Mouse (Mus musculus): Measurements from ENCODE around the gene Tbca. TPM values are rescaled to one million over a fixed set of nuclear protein-coding genes. Genes with fewer than 3 reads are reported as not detected.
A peak's percentile ranks its signal among the peaks of the same experiment; 100 is the strongest.

Gene Tbca
- total RNA-seq, 2 experiments from 2014 or later = 125 to 127 TPM

DNA sequence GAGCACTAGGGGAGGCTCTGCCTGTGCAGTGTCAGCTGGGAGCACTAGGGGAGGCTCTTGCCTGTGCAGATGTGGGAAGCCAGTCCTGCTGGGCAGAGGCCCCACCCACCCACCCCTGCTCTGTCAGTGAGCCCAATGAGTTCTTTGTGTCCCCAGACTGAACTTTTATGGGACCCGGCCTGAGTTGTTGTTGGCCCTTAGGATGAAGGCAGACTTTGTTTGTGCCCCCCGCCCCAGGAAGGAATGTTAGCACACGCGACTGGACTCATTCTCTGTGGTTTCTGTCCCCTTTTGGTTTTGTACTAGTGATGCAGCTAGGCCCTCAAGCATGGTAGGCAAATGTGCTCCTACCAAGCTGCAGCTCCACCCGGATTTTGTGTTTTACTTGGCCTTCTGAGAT lies 54.5 kb downstream of the Tbca start:
- DNase-seq = no peak
- intact Hi-C loops (cut with DNase I) = no loop called here

DNA sequence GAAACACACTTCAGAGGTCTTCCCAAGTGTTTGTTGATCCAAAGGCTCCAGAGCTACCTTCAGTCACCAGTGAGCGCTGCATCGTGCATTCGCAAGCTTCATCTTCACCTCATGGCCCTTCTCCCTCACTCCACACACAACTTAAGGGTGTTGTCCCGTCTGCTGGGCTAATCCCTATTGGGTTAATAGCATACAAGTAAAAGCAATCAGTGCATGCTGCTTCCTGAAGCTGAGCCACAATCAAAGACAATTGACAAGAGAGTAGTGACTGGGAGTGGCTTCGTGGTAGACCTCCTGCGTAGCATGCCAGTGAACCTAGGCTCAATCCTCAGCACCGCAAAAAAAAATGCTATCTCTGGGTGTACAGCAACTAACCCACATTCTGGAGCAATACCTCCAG lies 59.2 kb downstream of the Tbca start:
- DNase-seq = no peak
- intact Hi-C loops (cut with DNase I) = no loop called here

DNA sequence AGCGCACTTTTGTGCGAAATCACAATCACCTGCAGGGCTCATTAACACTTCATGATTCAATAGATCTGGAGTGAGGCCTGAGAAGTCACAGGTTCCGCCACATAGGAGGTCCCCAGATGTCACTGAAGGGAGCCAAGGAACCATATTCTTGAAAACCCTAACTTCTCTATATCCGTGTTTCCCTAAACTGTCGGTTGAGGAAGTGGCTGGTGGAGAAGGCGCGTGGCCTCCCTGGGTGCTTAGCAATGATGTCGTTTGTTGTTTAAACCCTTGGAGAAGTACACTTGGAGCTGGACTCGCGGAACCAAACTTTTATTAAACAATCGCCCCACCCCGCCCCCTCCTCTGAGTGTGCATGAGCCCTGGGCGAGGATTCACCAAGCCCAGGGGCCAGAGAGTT lies 60.6 kb downstream of the Tbca start:
- intact Hi-C loops (cut with DNase I) = no loop called here
- DNase-seq = no peak

DNA sequence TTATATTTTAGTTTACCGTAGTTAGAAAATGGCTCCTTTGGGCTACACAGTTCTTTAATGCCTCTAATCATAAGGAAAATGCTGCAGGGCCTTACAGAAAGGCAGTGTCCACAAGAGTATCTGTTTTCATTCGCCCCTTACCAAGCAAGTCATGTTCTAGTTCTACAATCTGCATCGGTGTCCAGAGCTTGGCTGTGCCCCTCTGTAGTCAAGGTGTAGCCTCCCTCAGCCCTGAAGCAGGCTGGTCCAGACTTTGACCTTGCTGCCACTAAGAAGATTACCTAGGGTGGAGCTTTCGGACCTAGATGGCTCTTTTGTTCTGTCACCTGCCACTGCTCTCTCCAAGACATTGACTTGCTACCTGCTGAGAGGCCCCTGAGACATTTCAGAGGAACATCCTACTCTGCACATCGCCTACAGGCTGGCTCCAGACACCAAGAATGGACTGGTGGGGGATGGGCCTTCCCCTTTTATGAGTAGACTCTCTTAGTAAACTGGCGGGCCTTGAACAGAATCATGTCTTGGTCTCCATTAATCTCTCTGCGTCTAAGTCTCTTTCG lies 69.4 kb downstream of the Tbca start:
- no peak for DNase-seq
- intact Hi-C loops (cut with DNase I) = no loop called here

DNA sequence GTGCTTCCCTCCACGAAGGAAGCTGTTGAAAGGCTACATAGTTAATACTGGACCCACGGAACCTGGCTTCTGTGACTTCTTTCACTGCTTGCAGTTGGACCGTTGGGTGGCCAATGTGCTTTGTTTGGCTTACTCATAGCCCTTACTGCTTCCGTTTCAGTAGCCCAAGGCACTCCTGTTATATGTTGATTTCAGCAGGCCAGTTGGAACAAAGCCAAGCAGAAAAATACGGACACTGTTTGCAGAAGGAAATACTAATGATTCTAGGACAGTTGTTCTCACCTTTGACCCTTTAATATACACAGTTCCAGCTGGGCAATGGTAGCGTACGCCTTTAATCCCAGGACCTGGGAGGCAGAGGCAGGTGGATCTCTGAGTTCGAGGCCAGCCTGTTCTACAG lies 70.5 kb downstream of the Tbca start:
- intact Hi-C loops (cut with DNase I) = no loop called here
- DNase-seq = no peak

DNA sequence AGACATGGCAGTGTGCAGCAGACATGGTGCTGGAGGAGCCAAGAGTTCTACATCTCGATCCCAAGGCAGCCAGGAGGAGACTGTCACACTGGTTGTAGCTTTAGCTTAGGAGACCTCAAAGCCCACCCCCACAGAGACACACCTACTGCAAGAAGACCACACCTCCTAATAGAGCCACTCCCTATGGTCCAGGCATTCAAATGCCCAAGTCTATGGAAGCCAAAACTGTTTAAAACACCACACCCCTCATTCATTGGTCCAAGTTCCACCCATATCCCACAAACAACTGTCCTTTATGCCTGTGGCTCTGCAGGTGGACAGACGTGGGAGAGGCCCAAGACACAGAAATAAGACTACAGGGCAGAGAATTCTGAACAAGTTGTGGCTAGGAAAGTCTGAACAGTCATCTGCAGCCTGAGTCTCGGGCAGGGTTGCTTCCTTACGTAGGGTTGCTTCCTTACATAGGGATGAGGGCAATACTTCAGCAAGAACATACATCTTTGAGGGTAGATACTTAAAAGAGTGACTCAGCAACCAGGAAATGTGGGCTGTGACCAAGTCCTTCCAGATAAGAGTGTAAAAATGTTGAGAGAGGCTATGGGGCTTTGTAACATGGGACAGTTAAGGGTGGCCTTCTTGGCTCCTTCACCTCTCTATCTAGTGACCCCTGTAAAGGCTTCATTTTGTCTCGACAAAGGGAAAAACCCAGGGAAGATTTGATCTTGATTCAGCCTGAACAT lies 74.0 kb downstream of the Tbca start:
- DNase-seq = no peak
- intact Hi-C loops (cut with DNase I) = loop anchor here (10.0 kb wide), 1 partner anchor 478 kb away; no protein-coding TSS in a partner anchor

DNA sequence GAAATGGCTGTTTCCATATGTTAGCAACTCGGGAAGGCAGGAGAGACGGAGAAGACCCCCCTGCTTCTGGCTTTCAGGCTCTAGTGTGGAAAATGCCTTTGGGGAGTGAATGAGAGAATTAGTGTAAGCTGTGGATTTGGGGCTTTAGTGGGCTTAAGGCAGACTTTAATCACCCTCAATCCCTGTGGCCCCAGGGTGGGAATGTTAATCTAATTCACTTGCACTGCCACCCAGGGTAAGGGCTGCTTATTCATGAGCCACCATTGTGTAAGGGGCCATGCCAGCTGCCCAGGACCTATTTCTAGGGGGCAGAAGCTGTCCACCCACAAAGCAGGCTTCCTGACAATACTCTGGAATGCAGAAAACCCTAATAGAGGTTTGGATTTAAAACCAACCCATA lies 78.2 kb downstream of the Tbca start:
- DNase-seq = no peak
- intact Hi-C loops (cut with DNase I) = loop anchor here (5.0 to 10.0 kb wide), 2 partner anchors 305 to 482 kb away; no protein-coding TSS in a partner anchor

DNA sequence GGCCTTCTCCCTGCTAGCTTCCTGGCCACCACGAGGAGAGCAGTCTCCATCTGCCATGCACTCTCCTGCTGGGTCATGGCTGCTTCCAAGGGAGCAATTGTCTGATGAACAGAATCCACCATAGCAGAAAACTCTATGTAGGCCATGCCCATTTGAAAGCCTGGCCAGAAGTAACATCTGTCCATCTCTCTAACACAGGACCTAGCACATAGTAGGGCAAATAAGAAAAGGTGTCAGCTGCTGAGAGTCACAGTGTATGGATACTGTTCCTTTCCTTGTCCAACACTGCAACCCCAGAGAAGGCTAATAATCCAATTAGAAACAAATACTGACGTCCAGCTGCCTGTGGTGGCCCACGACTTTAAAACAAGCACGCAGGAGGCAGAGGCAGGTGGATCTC lies 79.1 kb downstream of the Tbca start:
- intact Hi-C loops (cut with DNase I) = loop anchor here (5.0 to 10.0 kb wide), 2 partner anchors 305 to 483 kb away; no protein-coding TSS in a partner anchor
- DNase-seq = no peak

DNA sequence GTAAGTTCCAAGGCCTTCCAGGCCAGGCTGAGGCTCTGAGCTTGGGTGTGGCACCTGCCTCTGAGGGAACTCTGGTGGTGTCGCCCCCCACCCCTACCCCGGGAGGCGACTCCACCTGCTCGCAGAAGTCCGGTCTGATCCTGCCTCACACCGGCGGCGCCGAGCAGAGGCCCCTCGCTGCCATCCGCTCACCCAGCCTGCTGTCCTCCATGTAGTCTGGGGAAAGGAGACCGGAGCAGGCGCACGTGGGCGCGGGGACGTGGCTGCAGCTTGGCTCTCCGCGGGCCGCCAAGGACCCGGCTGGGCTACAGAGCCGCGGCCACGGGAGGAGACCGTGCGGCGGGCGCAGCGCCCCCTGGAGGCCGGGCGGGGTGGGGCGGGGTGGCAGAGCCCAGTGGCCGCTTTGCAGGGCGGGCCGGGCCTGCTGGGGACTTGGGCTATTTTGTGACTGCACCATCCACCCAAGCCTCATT lies 79.8 kb downstream of the Tbca start:
- DNase-seq = peak; percentile 34 to 50
- intact Hi-C loops (cut with DNase I) = loop anchor here (5.0 to 10.0 kb wide), 2 partner anchors 306 to 484 kb away; no protein-coding TSS in a partner anchor

DNA sequence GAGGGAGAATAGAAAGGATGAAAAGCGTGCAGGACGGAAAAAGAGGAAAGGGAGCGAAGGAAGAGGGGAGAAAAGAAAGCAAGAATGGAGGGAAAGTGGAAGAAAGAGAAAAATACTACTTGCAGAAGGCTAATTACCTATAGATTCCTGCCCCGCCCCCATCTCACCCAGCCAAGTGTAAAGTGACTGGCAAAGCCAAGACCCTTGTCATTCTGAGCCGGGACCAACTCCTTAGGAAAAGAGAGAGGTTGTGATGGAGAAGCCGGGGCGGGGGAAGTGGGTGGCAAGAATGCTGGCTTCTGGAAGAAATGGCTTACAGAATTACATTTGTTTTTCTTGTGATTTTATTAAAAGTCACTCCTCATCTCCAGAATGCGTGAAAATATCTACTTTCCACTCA lies 80.8 kb downstream of the Tbca start:
- DNase-seq = no peak
- intact Hi-C loops (cut with DNase I) = loop anchor here (5.0 to 10.0 kb wide), 2 partner anchors 307 to 485 kb away; no protein-coding TSS in a partner anchor

DNA sequence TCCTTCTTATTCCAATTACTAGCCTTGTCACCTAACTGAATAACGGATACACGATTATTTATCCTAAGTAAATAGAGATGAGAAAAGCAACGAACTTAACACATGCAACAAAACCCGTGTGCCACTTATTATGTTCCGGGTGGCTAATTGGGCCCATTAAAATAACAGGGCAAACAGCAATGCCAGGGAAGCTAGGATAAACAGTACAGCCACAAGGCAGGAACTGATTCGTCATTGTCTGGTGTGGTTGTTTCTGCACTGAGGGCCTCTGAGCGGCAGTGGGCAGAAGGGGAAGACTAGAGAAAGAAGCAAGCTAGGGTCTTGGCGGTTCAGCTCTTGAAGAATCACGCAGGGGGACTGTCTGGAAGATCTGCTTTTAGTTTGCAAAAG lies 81.4 kb downstream of the Tbca start:
- peak in 1 of 2 experiments; percentile 4 for DNase-seq
- intact Hi-C loops (cut with DNase I) = loop anchor here (5.0 kb wide), 1 partner anchor 163 kb away; no protein-coding TSS in a partner anchor

DNA sequence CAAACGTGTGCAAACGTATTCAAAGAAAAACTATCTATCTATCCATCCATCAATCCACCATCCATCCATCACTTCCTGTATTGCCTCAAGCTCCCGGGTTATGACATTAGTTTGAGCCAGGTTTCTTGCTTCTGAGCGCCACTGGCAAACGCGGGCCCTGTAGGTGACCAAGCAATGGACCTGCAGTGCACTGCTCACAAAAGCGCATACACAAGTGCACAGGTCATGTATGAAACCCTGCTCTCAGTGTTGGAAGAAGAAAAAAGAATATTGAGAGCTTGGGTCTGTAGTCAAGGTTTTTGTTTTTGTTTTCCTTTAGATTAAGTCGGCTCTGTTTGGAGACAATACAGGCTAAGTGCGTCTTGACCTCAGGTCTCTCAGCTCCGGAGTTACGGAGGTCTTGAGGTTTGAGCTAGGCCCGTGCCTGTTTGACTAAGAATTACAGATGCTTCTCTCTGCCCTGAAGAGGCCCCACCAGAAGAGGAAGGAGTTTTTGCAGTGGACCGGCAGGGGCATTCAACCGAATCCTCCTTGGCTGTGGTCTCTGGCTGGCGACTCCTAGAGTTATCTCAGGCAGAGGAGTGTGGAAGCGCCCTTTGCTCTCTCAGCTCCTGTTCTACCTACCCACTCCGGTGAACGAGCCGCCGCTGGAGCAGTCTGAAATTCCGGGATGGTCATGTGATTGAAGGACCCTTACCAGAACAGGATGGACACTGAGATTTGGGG lies 81.9 kb downstream of the Tbca start:
- intact Hi-C loops (cut with DNase I) = loop anchor here (5.0 kb wide), 1 partner anchor 163 kb away; no protein-coding TSS in a partner anchor
- DNase-seq = no peak

DNA sequence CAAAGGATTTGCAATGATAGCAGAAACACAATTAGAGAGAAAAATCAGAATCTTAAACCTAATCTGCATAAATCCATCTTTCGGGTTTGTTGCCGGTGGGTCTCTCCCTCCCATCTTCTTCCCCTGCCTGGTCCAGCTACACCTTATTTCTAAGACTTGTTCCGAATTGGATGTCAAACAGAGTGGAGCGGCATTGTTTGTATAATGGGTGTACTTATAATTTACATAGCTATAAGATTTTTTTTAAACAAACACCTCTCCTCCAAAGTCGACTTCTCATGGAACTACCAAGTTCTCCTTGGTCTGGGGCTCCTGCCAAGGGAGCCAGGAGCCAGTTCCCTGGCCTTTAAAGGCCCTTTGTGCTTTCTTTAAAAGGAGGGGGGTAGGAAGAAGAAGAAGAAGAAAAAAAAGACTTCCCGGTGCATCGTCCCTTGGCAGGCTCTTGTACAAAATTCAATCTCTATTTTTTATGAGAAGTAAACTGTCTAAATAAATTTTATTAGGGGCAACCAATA lies 83.2 kb downstream of the Tbca start:
- intact Hi-C loops (cut with DNase I) = loop anchor here (5.0 kb wide), 1 partner anchor 165 kb away; no protein-coding TSS in a partner anchor
- DNase-seq = no peak

DNA sequence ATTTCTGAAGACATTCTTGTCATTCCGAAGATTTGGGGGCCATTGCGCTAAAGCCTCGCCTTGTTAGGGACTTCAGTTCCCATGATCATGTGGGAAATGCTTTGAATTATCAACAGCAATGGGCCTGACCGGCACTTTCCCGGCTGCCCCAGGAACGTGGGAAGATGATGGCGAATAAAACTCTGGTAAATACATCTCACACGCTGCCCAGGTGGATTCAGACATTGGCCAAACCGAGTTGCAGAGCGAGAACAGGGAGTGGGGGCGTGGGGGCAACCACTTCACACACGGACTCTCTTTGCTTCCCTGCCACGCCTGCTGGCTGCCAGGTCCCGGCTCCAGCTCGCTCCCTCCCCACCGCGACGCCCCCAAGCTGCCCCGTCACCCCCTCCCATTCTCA lies 83.7 kb downstream of the Tbca start:
- no peak for DNase-seq
- intact Hi-C loops (cut with DNase I) = loop anchor here (5.0 kb wide), 1 partner anchor 165 kb away; no protein-coding TSS in a partner anchor

DNA sequence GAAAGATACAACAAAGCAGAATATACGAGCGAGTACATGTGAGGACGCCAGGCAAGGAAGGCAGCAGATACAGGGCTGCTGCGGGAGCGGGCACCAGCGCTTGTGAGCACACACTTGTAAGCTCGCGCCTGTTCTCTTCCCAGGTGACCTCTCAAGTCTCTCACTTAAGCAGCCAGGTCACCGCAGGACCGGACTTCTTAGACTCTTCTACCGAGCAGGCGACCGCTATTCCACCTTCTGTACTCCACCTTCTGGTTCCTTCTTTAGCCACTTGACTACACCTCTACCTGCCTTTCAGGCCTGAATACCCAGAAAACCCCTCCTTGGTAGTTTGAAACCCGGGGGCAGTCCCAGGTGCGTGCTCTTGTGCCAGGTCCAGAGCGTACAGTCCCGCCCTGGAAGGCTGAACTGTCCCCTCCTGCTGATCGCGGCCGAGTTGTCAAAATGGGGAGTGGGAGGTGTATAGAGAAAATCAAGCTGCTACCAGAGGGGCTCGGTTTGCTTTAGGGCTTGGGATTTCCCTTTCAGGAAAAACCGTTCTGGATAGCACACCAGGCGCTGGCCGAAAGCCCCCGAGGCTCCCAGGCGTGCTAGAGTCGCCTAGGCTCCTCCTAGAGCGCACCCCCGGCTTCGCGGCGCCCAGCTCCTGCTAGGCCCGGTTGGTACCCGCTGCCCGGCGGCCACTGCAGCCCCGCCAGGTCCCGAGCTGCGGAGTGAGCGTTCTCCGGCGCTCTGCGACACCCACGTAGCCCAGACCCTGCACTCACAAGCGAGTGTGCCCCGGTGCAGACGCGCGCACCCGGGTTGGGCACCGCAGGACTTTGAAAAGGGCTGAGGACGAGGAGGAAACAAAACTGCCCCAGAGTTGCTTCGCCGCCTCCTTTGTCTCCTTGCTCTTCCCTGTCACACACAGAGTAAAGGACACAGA lies 84.7 kb downstream of the Tbca start:
- intact Hi-C loops (cut with DNase I) = loop anchor here (5.0 kb wide), 1 partner anchor 166 kb away; no protein-coding TSS in a partner anchor
- peak in 1 of 2 experiments; percentile 7 for DNase-seq

DNA sequence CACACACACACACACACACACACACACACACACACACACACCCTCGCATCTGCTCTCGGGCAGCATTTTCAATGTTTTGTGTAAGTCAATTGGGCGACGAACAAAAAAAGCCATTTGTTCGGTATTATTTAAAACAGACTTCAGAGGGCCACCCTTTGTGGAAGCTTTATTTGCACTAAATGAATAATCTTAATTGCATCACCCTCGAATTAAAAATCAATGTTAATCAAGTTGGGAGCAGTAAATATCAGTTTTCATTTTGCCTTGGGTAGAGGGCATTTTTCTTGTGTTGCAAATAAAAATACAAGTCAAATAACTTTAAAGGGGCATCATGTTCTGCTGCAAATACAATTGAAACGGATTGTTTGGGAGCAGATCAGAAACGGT lies 85.3 kb downstream of the Tbca start:
- intact Hi-C loops (cut with DNase I) = loop anchor here (5.0 kb wide), 1 partner anchor 167 kb away; no protein-coding TSS in a partner anchor

DNA sequence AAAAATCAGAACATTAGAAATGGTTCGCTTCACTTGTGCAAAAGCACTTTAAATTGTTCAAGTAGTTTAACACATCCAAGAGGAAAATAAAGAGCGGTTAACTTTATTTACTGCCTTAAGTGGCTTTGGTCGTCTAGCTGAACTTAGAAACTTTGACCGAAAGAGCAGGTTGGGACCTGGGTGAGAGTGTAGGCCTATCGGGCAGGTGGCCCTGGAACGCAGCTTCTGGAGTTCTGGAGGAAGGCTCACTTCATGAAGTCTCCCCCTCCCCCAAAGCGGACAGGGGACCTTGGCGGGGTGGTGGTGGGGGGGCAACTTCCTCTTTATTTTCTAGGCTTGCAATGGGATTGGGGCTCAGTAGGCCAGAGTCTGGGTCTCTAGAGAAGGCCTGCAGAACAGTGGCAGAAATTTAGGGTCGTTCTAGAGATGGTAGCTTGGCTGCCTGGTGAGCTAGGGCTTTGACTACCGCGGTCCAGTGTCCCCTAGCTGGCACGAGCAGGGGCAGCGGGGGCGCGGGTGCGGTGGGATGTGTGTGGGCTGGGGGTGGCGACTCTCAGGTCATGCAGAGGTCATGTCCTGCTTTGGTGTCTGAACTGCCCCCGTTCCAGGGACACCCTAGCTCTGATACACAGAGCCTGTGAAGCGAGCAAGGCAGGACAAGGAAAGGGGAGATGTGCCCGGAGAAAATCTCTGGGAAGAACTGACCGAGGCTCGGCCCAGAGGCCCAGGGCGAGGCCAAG lies 86.1 kb downstream of the Tbca start:
- intact Hi-C loops (cut with DNase I) = loop anchor here (5.0 kb wide), 1 partner anchor 168 kb away; no protein-coding TSS in a partner anchor
- no peak for DNase-seq

More for the DNA sequence above, 85.3 kb downstream of the Tbca start:
- DNase-seq = no peak

DNA sequence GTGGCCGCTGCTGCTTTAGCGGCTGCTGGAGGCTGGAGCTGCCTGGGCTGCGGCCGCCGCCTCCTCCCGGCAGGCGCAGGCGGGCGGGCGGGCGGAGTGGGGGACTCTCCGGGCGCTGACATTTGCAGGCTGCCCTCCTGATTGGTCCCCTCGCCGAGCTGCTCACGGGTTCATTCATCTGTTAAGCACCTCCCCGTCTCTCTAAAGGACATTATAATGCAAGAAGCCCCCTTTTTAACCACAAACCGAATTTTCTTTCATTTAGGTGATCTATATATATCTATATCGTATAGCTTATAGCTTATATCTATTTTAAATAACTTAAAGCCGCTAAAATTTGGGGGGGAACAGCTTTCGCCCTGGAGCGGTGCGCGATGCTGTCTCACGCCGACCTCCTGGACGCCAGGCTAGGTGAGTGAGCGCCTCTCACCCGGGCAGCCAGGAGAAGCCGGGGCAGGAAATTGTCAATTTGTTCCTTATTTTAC lies 86.7 kb downstream of the Tbca start, which contains the start of gene Otp:
Otp (plus strand) TSS at position 207 of the 485 bp plus-strand sequence.
- DNase-seq = no peak
- intact Hi-C loops (cut with DNase I) = no loop called here
